Mouse (Mus musculus): Measurements from ENCODE around the gene Vwf.

Gene Vwf

GRCm38 (mm10) chr6:125590056-125590455, 43.5 kb downstream of the Vwf start:
- no peak for DNase-seq

DNA sequence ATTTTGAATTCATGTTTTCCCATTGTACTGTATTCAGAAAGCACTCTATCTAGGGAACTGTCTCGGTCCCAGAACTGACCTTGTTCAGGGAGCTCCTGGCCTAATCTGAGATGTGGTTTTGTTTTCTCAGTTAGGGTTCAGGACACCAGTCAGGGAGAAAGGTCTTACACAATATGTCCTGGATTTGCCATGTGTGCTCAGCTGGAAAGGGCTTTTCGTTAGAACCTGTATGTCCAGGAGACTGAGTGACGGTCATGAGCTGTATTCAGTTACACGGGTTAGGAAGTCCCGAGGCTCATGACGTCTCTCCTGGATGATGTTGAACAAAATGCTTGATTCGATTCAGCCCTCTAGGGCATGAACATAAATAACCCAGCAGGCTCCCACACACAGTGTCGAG, 43.9 kb downstream of the Vwf start:
- no peak for DNase-seq

DNA sequence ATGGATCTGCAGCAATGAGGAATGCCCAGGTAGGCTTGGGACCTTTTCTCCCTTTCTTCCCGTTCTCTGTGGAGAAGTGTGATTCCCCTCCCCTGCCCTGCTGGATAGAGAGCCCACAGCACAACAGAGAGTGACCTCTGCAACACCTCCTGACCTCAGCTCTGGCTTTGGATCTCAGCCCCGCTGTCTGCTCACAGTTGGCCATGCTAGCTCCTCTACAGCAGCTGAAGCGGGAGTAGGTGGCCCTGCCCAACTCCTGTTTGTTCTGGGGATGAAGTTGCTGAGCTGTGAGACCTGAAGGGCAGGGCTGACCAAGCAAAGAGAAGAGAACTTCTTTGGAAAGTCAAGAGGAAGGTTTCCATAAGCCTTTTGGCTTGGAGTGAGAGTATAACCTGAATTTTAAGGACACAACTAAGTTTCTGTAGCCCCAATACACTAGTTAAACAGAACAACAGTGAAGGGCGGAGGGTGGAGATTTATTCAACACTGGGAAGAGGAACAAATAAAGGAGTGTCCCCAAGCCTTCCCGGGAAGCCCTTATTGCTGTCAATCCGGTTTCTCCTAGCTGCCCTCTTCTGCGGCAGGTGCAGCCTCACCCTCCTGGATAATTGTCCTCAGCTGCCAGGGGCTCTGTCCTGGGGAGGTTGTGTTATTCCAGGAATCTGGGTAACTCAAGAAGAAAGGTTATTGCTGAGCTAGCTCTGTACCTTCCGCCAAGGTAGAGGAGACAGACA, 45.2 kb downstream of the Vwf start:
- DNase-seq: no peak

DNA sequence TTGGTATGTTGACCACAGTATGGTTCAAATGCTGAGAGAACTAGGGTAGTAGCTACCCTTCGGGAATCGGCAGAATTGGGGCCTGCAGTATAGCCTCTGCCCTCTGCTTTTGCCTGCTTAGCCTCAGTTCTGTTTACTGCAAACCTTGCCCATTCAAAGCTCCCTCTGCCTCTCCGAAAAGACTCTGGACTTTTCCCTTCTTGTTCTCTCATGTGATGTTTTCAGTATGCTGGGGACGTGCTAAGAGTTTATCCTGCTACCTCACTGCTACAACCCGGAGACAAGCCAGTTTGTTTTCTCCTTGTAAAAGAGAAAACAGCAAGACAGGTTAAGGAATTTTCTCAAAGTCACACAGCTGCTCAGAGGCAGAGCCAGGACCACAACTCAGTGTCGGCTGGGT, 46.0 kb downstream of the Vwf start:
- DNase-seq: no peak

- DNase-seq: no peak
These were observed 47.7 kb downstream of the Vwf start for GRCm38 (mm10) chr6:125594311-125594710.

DNA sequence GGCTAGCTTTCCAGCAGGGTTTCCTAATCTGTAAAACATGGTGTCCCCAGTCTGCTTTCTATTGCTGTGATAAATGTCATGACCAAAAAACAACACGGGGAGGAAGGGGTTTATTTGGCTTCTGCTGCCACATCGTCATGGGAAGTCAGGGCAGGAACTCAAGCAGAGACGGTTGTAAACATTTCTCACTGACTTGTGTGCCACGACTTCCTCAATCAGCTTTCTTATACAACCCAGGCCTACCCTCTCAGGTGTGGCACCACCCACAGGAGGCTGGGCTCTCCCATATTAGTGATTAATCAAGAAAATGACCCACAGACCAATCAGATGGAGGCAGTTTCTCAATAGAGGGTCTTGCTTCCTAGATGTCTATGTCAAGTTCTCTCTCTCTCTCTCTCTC, 48.3 kb downstream of the Vwf start:
- DNase-seq: no peak

DNA sequence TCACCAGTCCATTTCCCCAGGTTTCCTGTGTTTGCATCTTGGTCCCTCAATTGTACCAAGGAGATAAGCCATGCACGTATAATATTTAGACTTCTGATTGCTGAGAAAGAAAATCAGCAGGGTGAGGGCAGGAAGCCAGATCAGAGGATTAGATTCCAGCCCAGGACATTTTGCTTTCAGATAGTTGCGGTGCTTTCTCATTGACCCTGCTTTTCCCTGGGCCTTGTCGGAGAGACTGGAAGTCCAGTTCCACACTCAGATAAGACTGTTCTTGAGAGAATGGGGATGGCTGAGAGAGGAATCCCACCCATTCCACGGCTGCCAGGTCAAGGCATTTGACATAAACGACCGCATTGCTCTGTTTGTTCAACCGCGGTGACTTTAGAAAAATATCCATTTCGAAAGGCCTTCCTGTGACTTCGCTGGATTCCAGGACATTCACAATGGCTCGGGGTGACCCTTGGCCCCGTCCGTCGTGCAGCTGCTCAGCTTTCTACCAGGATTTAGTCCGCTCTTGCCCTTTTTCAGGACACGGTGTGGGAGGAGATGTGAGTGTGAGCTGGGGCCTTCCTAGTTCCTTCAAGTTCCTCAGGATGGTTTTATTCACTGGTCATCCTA, 50.2 kb downstream of the Vwf start:
- no peak for DNase-seq

DNA sequence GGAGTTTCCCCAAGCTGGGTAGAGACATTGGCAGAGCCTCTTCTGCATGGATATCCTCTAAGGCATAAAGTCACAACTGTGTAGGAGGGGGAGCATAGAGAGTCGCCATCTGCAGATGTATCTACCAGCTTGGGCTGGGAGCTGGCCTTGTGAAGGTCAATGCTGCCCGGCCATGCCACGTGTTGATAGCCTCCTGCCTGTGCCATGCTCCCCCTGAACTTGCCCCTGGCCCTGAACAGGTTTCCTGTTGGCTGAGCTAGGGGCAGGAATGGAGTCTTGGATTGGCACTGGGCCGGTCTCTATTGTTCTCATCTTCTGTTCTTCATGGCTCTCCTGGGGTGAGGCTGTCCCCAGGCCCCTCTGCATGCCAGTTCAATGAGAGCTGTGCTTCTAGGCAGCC, 51.1 kb downstream of the Vwf start:
- DNase-seq: no peak

DNA sequence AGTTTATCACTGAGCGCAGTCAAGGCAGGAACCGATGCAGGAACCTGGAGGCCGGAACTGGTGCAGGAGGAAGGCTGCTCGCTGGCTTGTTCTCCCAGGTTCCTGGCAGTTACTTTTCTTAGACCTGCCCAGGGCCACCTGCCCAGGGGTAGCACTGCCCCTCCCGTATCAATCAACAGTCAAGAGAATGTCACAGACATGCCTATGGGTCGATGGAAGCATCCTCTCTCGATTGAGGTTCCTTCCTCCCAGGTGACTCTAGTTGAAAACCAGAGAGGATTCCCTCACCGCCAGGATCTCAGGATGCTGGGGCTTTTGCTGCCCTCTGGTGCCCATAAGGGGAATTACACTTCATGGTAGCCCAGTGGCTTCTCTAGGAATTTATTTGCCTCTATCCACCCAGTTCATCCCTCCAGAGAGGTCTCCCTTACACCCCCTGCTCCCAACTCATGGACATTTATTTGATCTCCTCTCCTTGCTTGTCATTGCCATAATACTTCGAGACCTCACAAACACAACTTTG, 53.5 kb downstream of the Vwf start:
- DNase-seq: peak; percentile 75 to 79

DNA sequence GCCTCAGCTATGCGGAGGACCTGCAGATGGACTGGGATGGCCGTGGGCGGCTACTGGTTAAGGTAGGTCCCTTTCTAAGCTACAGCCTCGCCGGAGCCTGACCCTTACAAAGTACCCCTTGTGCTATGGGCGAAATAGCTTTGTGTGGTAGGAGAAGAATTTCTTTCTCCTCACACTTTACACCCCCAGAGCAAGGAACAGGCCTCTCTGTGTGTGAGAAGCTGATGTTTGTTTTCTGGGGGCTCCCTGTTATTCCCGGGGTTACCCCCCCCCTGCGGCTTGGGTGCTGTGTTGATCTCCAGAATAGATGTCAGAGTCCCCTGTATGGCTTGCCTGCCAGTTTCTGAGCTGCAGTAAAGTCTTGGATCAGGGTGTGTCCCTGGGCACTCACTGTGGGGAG, 54.1 kb downstream of the Vwf start:
- DNase-seq: no peak

DNA sequence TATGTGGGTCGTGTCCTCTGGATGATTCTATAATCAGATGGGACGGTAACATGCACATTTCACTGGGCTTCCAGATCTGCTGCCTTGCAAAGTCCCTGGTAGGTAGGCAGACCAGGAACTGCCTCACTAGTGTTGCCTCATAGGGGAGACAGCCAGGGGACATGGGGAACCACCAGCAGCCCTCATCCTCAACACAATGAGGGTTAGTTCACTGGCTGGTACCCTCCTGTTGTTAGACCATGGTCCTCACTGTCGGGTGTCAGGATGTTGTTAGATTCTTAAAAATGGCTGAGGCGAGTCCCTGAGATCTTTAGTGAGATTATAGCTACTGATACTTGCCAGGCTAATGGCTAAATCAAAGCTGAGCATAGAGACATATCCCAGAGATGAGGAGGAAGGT, 54.6 kb downstream of the Vwf start:
- DNase-seq: no peak

DNA sequence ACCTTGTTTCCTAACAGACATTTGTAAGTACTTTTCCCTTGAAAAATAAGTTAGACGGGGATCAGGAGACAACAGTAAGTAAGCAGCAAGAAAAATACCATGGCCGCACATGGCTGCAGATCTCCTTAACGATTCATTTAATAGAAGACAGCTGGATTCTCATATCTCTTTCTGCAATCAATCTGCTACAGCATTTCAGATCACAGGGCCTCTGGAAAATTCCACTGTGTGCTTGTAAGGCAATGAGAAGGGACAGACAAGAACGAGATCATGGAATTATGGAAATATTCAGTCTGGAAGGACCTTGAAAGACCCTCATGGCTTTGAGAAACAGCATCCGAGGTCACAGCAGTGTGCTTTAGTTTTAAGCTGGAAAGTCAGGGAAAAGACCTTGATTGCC, 55.2 kb downstream of the Vwf start:
- DNase-seq: no peak

DNA sequence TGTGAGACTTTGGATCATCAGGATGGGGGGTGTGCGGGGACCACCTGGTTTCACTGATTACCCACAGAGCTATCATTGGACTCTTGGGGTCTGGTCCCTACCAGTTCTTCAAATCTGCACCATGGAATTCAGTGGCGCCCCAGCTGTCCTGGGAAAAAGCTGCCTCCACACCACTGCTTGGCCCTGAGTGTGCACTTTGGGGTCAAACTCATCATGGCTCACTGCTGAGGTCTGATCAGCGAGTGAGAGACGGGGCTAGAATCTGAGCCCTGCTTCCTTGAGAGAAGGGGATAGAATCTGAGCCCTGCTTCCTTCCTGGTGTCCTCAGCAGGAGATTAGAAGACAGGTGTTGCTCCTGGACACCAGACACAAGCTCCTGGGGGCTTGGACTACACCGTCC, 55.8 kb downstream of the Vwf start:
- DNase-seq: no peak

- peak; percentile 33 to 50 for DNase-seq
These were observed 56.7 kb downstream of the Vwf start for GRCm38 (mm10) chr6:125603234-125603633.

DNA sequence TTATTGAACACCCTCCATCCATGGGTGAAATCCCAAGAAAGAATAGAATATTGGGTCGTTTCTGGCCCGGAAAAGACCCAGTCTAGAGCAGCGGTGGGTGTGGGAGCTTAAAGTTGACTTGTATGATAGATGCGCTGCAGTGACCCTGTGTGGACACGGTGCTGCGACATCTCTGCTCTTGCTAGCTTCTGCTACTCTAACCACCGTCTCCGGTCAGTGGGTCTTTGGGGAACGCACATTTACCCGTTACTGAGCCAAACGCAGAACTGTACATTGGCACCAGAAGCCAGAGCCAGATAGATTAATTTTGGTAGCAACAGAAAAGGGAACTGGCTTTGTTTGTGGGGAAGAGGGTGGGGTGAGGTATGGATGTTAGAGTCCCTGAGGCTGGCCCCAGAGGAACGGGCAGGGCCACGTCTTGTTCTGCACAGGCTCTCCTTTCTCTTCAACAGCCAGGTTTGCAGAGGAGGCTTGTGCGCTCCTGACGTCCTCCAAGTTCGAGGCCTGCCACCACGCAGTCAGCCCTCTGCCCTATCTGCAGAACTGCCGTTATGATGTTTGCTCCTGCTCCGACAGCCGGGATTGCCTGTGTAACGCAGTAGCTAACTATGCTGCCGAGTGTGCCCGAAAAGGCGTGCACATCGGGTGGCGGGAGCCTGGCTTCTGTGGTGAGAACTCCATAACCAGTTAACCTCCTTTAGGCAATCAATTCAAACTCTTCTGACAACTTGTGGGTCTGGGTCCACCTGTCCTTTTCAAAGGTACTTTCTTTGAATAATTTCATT, 57.3 kb downstream of the Vwf start:
- no peak for DNase-seq

DNA sequence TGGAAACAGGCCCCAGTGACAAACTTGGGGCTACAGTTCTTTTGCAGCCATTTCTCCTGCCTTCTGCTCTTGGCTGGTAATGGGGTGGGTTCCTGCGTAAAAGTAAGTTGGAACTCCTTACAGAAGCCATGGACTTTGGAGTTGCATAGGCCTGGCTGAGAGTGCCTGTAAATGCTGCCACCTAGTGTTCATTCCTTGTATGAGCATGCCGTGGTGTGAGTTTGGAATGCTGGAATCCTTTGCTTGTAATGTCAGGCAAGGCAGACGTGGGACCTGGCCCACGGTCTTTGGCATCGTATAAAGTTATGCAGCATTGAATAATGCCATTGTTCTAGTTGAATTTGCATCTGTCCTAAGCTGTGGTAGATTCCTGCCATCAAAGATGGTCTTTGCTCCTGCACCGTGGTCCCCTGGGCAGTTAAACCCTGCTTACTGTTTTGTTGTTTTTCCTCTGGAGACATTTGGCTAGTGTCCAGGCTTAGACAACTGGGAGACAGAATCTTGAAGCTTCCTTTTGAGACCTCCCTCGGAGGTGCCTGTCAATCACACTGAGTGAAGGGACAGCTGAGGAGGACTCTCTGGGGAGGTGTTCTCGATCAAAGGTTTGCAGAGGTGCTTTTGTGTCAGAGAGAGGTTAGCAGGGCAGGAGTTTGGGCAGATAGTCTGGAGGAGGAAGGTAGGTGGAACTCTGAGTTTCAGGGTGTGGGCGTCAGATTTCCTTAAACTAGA, 58.1 kb downstream of the Vwf start:
- DNase-seq: peak; percentile 57 to 69

GRCm38 (mm10) chr6:125609025-125609424, 62.5 kb downstream of the Vwf start:
- DNase-seq: no peak

- DNase-seq: no peak
These were observed 71.3 kb downstream of the Vwf start for GRCm38 (mm10) chr6:125617855-125618254.

GRCm38 (mm10) chr6:125620764-125621163, 74.2 kb downstream of the Vwf start:
- DNase-seq: peak; percentile 23 to 24

DNA sequence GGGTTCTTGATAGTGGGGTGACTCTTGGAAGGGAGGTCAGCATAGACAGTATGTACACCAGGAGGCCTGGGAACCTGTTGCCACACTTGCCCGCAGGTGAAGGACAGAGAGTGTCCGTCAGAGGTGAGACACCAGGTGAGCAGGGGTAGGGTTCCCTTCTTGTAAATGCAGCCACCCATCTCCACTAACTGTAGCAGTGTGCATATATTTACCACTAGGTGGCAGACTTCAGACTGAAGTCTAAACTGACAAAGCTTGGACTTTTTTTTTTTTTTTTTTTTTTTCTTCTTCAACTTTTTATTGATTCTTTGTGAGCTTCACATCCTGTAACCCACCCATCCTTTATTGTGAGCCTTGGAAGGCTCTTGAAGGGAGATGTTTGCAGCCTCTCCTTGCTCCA, 75.9 kb downstream of the Vwf start:
- DNase-seq: no peak

GRCm38 (mm10) chr6:125640486-125640885, 93.9 kb downstream of the Vwf start:
- DNase-seq: no peak

GRCm38 (mm10) chr6:125641146-125641545, 94.6 kb downstream of the Vwf start:
- no peak for DNase-seq

DNA sequence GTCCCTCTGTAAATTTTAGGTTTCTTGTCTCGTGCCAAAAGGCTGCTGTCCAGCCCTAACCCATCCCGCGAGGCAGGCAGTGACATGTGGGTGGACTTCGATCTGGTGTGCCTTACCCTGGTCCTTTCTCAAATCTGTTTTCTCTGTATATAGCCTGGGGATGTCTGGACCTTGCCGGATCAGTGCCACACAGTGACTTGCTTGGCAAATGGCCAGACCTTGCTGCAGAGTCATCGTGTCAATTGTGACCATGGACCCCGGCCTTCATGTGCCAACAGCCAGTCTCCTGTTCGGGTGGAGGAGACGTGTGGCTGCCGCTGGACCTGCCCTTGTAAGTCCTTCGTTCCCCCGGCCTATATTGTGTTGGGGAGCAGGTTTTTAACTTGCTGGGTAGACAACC, 102.4 kb downstream of the Vwf start:
- no peak for DNase-seq

Measured in cerebellum, adult 18-20 months (tissue).